Mouse (Mus musculus): ENCODE measurements around the gene Dnajc16.
A peak's percentile ranks its signal among the peaks of the same experiment; 100 is the strongest.

The Dnajc16 gene

GRCm38 (mm10) chr4:141722731-141723672 lies 67.7 kb downstream of the Dnajc16 start, which contains the start of gene Ddi2:
TSS of gene Ddi2 (minus strand) at chr4:141723419.
- DNase-seq, result peak; percentile 95 to 97

GRCm38 (mm10) chr4:141721961-141722360 lies 68.8 kb downstream of the Dnajc16 start:
- no peak for DNase-seq

- DNase-seq, result no peak
Observed at GRCm38 (mm10) chr4:141720761-141721523, 69.8 kb downstream of the Dnajc16 start.

- no peak for DNase-seq
Observed at GRCm38 (mm10) chr4:141719304-141719703, 71.4 kb downstream of the Dnajc16 start.

GRCm38 (mm10) chr4:141717633-141718032 lies 73.1 kb downstream of the Dnajc16 start:
- no peak for DNase-seq

GRCm38 (mm10) chr4:141715027-141715426 lies 75.7 kb downstream of the Dnajc16 start:
- DNase-seq, result no peak

GRCm38 (mm10) chr4:141713598-141714142 lies 77.1 kb downstream of the Dnajc16 start:
- no peak for DNase-seq

GRCm38 (mm10) chr4:141711250-141711649 lies 79.5 kb downstream of the Dnajc16 start:
- DNase-seq, result no peak

All from lung, postnatal 4 days (tissue).